Mouse (Mus musculus) CH12.LX (cell line): Measurements from ENCODE around the gene Cd83. TPM values are rescaled to one million over a fixed set of nuclear protein-coding genes. Genes with fewer than 3 reads are reported as not detected.

Experiments used
- DNase-seq: peaks from one replicate; pipeline ENCODE4 v3.0.0-alpha.2; 2013; ENCODE audit errors: extremely low read depth
- H3K27ac ChIP-seq: 2 replicates; pipeline ENCODE4 v1.5.1; 2012; ENCODE audit warnings: low read depth, mild to moderate bottlenecking, control low read depth, moderate library complexity; ENCODE audit not compliant: insufficient read depth
- H3K27me3 ChIP-seq: replicated peaks from 2 replicates; pipeline ENCODE3; 2012; ENCODE audit warnings: inconsistent platforms
- H3K36me3 ChIP-seq, 2 experiments: replicated peaks in 1 of 2; 2 replicates each; pipeline versions ENCODE3 to v1.6.1; 2012; ENCODE audit warnings: inconsistent platforms in 1 of 2, low read length in 1 of 2, mild to moderate bottlenecking in 1 of 2, mixed read lengths in 1 of 2, moderate library complexity in 1 of 2; ENCODE audit not compliant: control insufficient read depth in 1 of 2, insufficient read depth in 1 of 2
- H3K4me1 ChIP-seq, 2 experiments: 2 replicates each; pipeline ENCODE4 v1.6.1; 2012; ENCODE audit warnings: inconsistent platforms in 1 of 2, moderate library complexity in 1 of 2; ENCODE audit not compliant: insufficient read depth in 2 of 2, control insufficient read depth in 1 of 2
- H3K4me2 ChIP-seq: 2 replicates; pipeline ENCODE4 v1.6.1; 2012; ENCODE audit warnings: low read depth, mild to moderate bottlenecking, control low read depth; ENCODE audit not compliant: poor library complexity, insufficient read depth, severe bottlenecking
- H3K4me3 ChIP-seq, 3 experiments: fragments of 150-350 bp in 1 of 3; sonication (generic) in 1 of 3; replicated peaks in 1 of 3; 2 replicates each; pipeline versions ENCODE3 to v1.5.1; 2011 to 2012; ENCODE audit warnings: low read depth in 2 of 3, low read length in 2 of 3, mild to moderate bottlenecking in 2 of 3, moderate library complexity in 2 of 3, control low read depth in 1 of 3, improper control_type of control experiment in 1 of 3, inconsistent platforms in 1 of 3, mixed read lengths in 1 of 3; ENCODE audit not compliant: poor library complexity in 1 of 3
- H3K79me2 ChIP-seq: replicated peaks from 2 replicates; pipeline ENCODE4 v1.6.1; 2012; ENCODE audit warnings: mild to moderate bottlenecking, moderate library complexity; ENCODE audit not compliant: control insufficient read depth, poor library complexity, insufficient read depth, severe bottlenecking; ENCODE audit errors: extremely low read depth
- H3K9ac ChIP-seq: 2 replicates; pipeline ENCODE4 v1.6.1; 2012; ENCODE audit warnings: low read depth, mild to moderate bottlenecking, control low read depth, moderate library complexity; ENCODE audit not compliant: insufficient read depth
- H3K9me3 ChIP-seq: replicated peaks from 2 replicates; pipeline ENCODE3; 2012; ENCODE audit warnings: low read length, inconsistent platforms, mixed read lengths
- CHD1 ChIP-seq: IDR thresholded peaks from 2 replicates; pipeline ENCODE4 v1.6.1; 2012; ENCODE audit warnings: low read depth, low read length, improper control_type of control experiment, inconsistent platforms
- E2F4 ChIP-seq: IDR thresholded peaks from 2 replicates; pipeline ENCODE4 v1.6.1; 2011; ENCODE audit warnings: low read depth, low read length, improper control_type of control experiment; ENCODE audit not compliant: insufficient replicate concordance
- ETS1 ChIP-seq: conservative IDR thresholded peaks from 2 replicates; pipeline ENCODE4 v1.6.1; 2012; ENCODE audit warnings: low read depth, mild to moderate bottlenecking, inconsistent platforms, low read length, improper control_type of control experiment, moderate library complexity
- HCFC1 ChIP-seq: IDR thresholded peaks from 2 replicates; pipeline ENCODE4 v1.6.1; 2012; ENCODE audit warnings: low read depth, mild to moderate bottlenecking, inconsistent platforms, low read length, improper control_type of control experiment
- JUN ChIP-seq: IDR thresholded peaks from 2 replicates; pipeline ENCODE4 v1.6.1; 2011; ENCODE audit warnings: low read depth, mild to moderate bottlenecking, low read length, improper control_type of control experiment, moderate library complexity; ENCODE audit not compliant: insufficient read depth
- JUND ChIP-seq: conservative IDR thresholded peaks from 2 replicates; pipeline ENCODE4 v1.6.1; 2011; ENCODE audit warnings: low read depth, low read length, improper control_type of control experiment
- KAT2A ChIP-seq: IDR thresholded peaks from 2 replicates; pipeline ENCODE4 v1.6.1; 2012; ENCODE audit warnings: low read length, improper control_type of control experiment, inconsistent platforms; ENCODE audit not compliant: insufficient replicate concordance
- MAFK ChIP-seq: IDR thresholded peaks from 2 replicates; pipeline ENCODE4 v1.6.1; 2011; ENCODE audit warnings: low read length, improper control_type of control experiment; ENCODE audit not compliant: insufficient replicate concordance
- MAZ ChIP-seq: IDR thresholded peaks from 2 replicates; pipeline ENCODE4 v1.6.1; 2012; ENCODE audit warnings: low read depth, mild to moderate bottlenecking, inconsistent platforms, low read length, improper control_type of control experiment, moderate library complexity
- NELFE ChIP-seq: IDR thresholded peaks from 2 replicates; pipeline ENCODE4 v1.6.1; 2011; ENCODE audit warnings: low read depth, low read length, improper control_type of control experiment
- NRF1 ChIP-seq: IDR thresholded peaks from 2 replicates; pipeline ENCODE4 v1.6.1; 2014; ENCODE audit warnings: low read depth, mild to moderate bottlenecking, inconsistent platforms, low read length, improper control_type of control experiment, moderate library complexity
- UBTF ChIP-seq: IDR thresholded peaks from 2 replicates; pipeline ENCODE4 v1.6.1; 2012; ENCODE audit warnings: low read depth, mild to moderate bottlenecking, inconsistent platforms, low read length, improper control_type of control experiment, moderate library complexity
- USF2 ChIP-seq: conservative IDR thresholded peaks from 2 replicates; pipeline ENCODE4 v1.6.1; 2011; ENCODE audit warnings: low read depth, low read length, improper control_type of control experiment
- ZC3H11A ChIP-seq: IDR thresholded peaks from 2 replicates; pipeline ENCODE4 v1.6.1; 2012; ENCODE audit warnings: low read depth, mild to moderate bottlenecking, inconsistent platforms, low read length, improper control_type of control experiment
- ZKSCAN1 ChIP-seq: IDR thresholded peaks from 2 replicates; pipeline ENCODE4 v1.6.1; 2012; ENCODE audit warnings: low read depth, inconsistent platforms, low read length, improper control_type of control experiment, borderline replicate concordance
- ZNF384 ChIP-seq: IDR thresholded peaks from 2 replicates; pipeline ENCODE4 v1.6.1; 2012; ENCODE audit warnings: low read depth, low read length, improper control_type of control experiment, inconsistent platforms
- dilution Hi-C: fragments of 300-500 bp; cut with MboI; formaldehyde crosslinking; loops from 2 replicates; pipeline ENCODE4 v1.14.3; 2020; ENCODE audit warnings: low sequenced_read_pairs; ENCODE audit not compliant: extremely low pct_unique_long_range_greater_than_20kb, extremely low pct_ligation_motif_present
- in situ Hi-C: fragments of 300-500 bp; cut with MboI; formaldehyde crosslinking; loops from 3 replicates; pipeline ENCODE4 v1.14.3; 2019; ENCODE audit warnings: low sequenced_read_pairs, low pct_ligation_motif_present, low pct_unique_long_range_greater_than_20kb, mixed read lengths
- polyA plus RNA-seq: library from polyadenylated mRNA; unstranded; fragments of >175 nt; gene quantifications from 2 replicates; pipeline ENCODE4 v1.2.1, GENCODE M21; 2012; ENCODE audit warnings: low read depth; ENCODE audit not compliant: insufficient read length
- total RNA-seq, 2 experiments: library from RNA; depleted of rRNA; stranded (reverse); fragments of 300-350 nt in 1 of 2; fragments of >200 nt in 1 of 2; gene quantifications; 2 replicates each; pipeline ENCODE4 v1.2.3; 2012 to 2014

The Cd83 gene
- total and polyA plus RNA-seq, 3 experiments = 109 to 298 (median 129) TPM

DNA sequence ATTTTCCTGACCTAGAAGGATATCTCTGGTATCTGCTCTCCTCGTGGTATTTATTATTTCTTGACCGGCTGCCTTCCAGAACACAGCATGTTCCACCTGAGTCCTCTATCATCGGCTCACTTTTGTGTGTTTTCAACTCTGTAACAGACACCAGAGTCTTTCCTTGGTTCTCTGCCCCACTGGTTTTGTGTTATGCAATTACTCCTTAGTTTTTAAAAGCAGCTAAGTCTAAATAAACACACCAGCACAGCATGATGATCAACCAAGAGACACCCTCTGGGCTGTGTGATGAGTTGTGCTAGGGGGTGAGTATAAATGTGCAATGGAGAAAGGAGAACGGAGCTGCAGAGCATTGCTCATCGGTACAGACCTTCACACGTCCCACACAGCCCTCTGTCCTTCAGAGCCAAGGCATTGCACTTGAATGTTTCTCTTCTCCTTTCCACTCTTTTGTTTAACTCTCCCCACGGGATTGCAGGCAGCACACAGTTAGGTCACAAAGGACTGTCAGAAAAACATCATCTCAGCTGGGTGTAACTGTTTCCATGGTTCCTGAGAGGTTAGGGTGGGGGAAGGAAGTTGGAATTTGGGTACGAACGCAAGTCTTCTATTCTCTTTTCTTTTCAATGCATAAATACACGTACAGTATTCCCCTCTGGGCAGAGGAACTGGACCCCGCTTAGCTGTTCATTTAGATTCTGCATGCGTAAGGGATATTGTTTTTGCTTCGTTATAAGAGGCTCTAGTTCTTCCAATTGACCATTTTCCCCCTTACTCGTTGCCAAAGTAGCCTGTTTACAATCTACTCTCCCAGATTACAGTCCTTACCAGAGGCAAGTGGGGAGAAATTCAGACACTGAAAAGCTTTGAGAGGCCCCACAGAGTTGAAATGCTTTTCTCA, 22.0 kb downstream of the Cd83 start:
- no peaks in the 10 kb centered on the region for H3K9me3 ChIP-seq
- no peak overlapping the region; the same call in 1 of the 2 replicates for H3K4me2 ChIP-seq
- H3K27me3 ChIP-seq = no peaks in the 10 kb centered on the region
- H3K4me1 ChIP-seq = peaks cover 16 to 59% of the 10 kb centered on the region in 2 experiments
- dilution Hi-C loops (no loop called here), in situ Hi-C loops (no loop called here)
- H3K36me3 ChIP-seq = peaks cover 32 to 42% of the 10 kb centered on the region in 2 experiments
- DNase-seq = peak; percentile 63
- peak overlapping the region; percentile 24; the same call in 1 of the 2 replicates for H3K27ac ChIP-seq
- H3K9ac ChIP-seq = no peak overlapping the region
- TF ChIP-seq ETS1 (0 out of 2 replicates have a peak, but pooled peaks have one; percentile 25), MAFK (no peak)
- peaks cover 2% of the 10 kb centered on the region for H3K79me2 ChIP-seq
- H3K4me3 ChIP-seq = no peak overlapping the region

DNA sequence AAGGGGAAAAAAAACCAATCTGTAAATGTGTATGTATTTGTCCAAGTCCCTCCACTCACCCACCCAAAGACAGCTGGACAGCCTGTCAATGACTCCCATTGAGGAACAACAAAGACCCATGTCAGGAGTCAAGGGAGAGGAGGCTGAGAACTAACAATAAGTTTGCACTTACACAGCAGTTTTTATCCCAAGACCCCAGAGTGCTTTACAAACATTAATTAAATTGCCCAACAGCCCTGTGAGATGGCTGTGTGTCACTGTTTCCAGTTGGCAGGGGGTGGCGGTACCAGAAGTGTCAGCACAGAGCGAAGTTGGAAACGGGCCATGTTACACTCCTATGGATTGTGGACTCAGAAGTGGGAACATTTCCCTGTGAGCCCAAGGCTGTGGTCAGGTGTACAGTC, 22.7 kb downstream of the Cd83 start:
- Histone ChIP-seq H3K27me3 (no peaks in the 10 kb centered on the region), H3K4me1 (peaks cover 14 to 52% of the 10 kb centered on the region in 2 experiments), H3K27ac (no peak overlapping the region), H3K4me3 (no peak overlapping the region), H3K9ac (no peak overlapping the region), H3K4me2 (no peak overlapping the region), H3K79me2 (no peaks in the 10 kb centered on the region; the same call in 1 of the 2 replicates), H3K9me3 (no peaks in the 10 kb centered on the region), H3K36me3 (peaks cover 27 to 35% of the 10 kb centered on the region in 2 experiments)
- dilution Hi-C loops (no loop called here), in situ Hi-C loops (no loop called here)
- TF ChIP-seq KAT2A (no peak), CHD1 (no peak), ZKSCAN1 (no peak), NELFE (no peak), MAZ (no peak), ETS1 (no peak), USF2 (no peak), ZNF384 (no peak), ZC3H11A (no peak), HCFC1 (no peak), NRF1 (no peak), UBTF (no peak), E2F4 (no peak), JUN (no peak), JUND (no peak)
- DNase-seq = no peak
